Mouse (Mus musculus): ENCODE data around the gene Kpna6. TPM values are rescaled to one million over a fixed set of nuclear protein-coding genes. Genes with fewer than 3 reads are reported as not detected.
A peak's percentile ranks its signal among the peaks of the same experiment; 100 is the strongest.

Gene Kpna6
- polyA plus RNA-seq, 1 experiment from 2014 or later, result 15.3 TPM

- ATAC-seq (ENCODE audit: insufficient number of reproducible peaks, low FRiP score, low TSS enrichment, low read depth), result no peak
- H3K36me3 ChIP-seq, result peaks cover 25% of the 10 kb centered on the region
- peak overlapping the region; percentile 90 for H3K27ac ChIP-seq (replicated peaks)
Measured at GRCm38 (mm10) chr4:129695815-129696157, 23.2 kb upstream of the Kpna6 start.

DNA sequence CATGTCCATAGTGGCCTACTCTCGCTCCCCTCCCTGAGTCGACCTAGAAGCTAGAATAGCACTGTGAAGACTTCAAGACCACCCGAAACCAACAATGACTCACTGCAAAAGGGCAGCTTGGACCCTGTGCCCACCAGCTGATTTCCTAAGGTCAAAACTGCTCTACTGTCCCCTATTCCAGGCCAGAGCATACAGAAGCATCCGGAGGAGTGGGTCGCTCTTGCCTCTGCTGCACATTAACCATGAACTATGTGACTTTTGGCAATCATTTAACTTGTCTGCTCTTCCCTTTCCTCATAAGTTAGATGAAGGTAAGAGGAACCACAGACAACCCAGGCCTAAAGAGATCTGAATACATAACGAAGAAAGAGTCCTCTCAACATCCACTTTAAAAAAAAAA lies 12.0 kb upstream of the Kpna6 start:
- H3K9ac ChIP-seq, result no peak overlapping the region
- H3K4me3 ChIP-seq (replicated peaks), result no peak overlapping the region
- 98% methylated on average over 6 of the region's 6 CpGs for WGBS
- no peaks in the 10 kb centered on the region for H3K4me1 ChIP-seq
- H3K9me3 ChIP-seq (replicated peaks), result no peaks in the 10 kb centered on the region
- peaks cover 90% of the 10 kb centered on the region for H3K36me3 ChIP-seq
- ATAC-seq (ENCODE audit: insufficient number of reproducible peaks, low FRiP score, low TSS enrichment, low read depth), result no peak
- no peak overlapping the region for H3K4me2 ChIP-seq (replicated peaks)
- no peak overlapping the region for H3K27ac ChIP-seq (replicated peaks)
- H3K27me3 ChIP-seq, result no peaks in the 10 kb centered on the region

More at GRCm38 (mm10) chr4:129695815-129696157, 23.2 kb upstream of the Kpna6 start:
- Histone ChIP-seq H3K4me3 (replicated peaks) (peak overlapping the region; percentile 72), H3K9ac (peak overlapping the region; percentile 53), H3K9me3 (replicated peaks) (no peaks in the 10 kb centered on the region), H3K4me1 (peaks cover 20% of the 10 kb centered on the region), H3K4me2 (replicated peaks) (peak overlapping the region; percentile 78), H3K27me3 (no peaks in the 10 kb centered on the region)
- WGBS, result 15% methylated on average over 6 of the region's 6 CpGs

- Histone ChIP-seq H3K4me1 (no peaks in the 10 kb centered on the region), H3K9ac (no peak overlapping the region), H3K36me3 (peaks cover 89% of the 10 kb centered on the region), H3K27ac (replicated peaks) (no peak overlapping the region), H3K27me3 (no peaks in the 10 kb centered on the region), H3K4me3 (replicated peaks) (no peak overlapping the region), H3K4me2 (replicated peaks) (no peak overlapping the region), H3K9me3 (replicated peaks) (no peaks in the 10 kb centered on the region)
- ATAC-seq (ENCODE audit: insufficient number of reproducible peaks, low FRiP score, low TSS enrichment, low read depth), result no peak
- 86% methylated on average over 11 of the region's 11 CpGs for WGBS
Measured at GRCm38 (mm10) chr4:129683901-129684493, 11.4 kb upstream of the Kpna6 start.

GRCm38 (mm10) chr4:129681837-129682236 lies 9.3 kb upstream of the Kpna6 start:
- H3K27me3 ChIP-seq, result no peaks in the 10 kb centered on the region
- no peak for ATAC-seq (ENCODE audit: insufficient number of reproducible peaks, low FRiP score, low TSS enrichment, low read depth)
- no peak overlapping the region for H3K9ac ChIP-seq
- 93% methylated on average over 11 of the region's 11 CpGs for WGBS
- peaks cover 93% of the 10 kb centered on the region for H3K36me3 ChIP-seq
- H3K27ac ChIP-seq (replicated peaks), result no peak overlapping the region
- no peak overlapping the region for H3K4me2 ChIP-seq (replicated peaks)
- H3K4me1 ChIP-seq, result no peaks in the 10 kb centered on the region
- H3K4me3 ChIP-seq (replicated peaks), result no peak overlapping the region
- no peaks in the 10 kb centered on the region for H3K9me3 ChIP-seq (replicated peaks)

DNA sequence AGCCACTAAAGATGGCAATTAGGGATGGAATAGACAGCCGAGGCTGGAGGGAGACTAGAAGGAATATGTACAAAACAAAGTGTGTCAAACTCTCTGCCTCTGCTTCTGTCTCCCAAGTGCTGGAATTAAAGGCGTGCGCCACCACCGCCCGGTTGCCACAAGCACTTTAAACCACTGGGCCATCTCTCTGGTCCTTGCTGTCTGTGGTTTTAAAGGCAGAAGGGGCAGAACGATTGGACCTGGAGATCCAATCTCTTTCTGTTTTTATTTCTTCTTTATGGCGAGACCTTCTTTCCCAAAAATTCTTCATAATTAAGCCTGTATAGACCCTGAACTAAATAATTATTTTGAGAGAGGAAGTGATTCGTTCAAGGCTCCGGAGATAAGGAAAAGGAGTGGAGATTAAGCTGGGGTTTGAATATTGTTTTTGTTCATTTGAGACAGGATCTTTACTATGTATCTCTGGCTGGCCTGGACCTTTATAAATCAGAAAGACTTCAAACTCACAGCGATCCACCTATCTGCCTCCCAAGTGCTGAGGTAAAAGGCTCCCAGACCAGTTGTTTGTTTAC lies 397 bp upstream of the Kpna6 start:
- H3K4me2 ChIP-seq (replicated peaks), result peak overlapping the region; percentile 68
- H3K36me3 ChIP-seq, result peaks cover 21% of the 10 kb centered on the region
- H3K27me3 ChIP-seq, result no peaks in the 10 kb centered on the region
- WGBS, result 6% methylated on average over 10 of the region's 10 CpGs
- H3K4me1 ChIP-seq, result peaks cover 16% of the 10 kb centered on the region
- peak overlapping the region; percentile 78 for H3K27ac ChIP-seq (replicated peaks)
- no peaks in the 10 kb centered on the region for H3K9me3 ChIP-seq (replicated peaks)
- peak; percentile 12; the same call in 1 of the 2 replicates for ATAC-seq (ENCODE audit: insufficient number of reproducible peaks, low FRiP score, low TSS enrichment, low read depth)
- peak overlapping the region; percentile 99 for H3K4me3 ChIP-seq (replicated peaks)
- H3K9ac ChIP-seq, result peak overlapping the region; percentile 97

DNA sequence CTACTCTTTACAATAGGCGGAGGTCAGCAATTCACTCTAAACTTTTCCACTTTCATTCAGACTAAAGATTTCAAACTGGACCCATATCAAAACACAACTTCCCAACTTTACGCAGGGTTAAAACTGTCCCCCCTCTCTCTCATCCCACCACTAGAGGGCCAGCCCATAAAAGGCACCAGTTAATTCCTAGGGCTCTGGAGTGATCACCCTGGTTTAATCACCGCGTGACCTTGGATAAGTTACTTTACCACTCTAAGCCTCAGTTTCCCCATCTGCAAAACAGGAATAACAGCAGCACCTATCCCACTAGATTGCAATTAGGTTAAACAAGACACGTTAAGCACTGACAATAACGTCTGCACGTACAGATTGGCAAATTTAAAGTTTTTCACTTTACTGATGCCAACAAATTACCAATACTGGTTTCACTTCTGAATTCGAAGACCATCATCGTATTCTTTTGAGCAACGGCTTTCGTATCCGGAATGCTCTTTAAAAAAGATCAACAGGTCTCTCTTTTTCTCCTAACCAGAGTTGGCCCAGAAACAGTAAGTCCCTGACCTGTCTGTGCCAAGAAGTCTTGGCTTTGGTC lies 980 bp downstream of the Kpna6 start:
- Histone ChIP-seq H3K4me1 (peaks cover 16% of the 10 kb centered on the region), H3K9me3 (replicated peaks) (no peaks in the 10 kb centered on the region), H3K27me3 (no peaks in the 10 kb centered on the region), H3K9ac (peak overlapping the region; percentile 97), H3K4me2 (replicated peaks) (peak overlapping the region; percentile 68), H3K27ac (replicated peaks) (peak overlapping the region; percentile 93), H3K4me3 (replicated peaks) (peak overlapping the region; percentile 99), H3K36me3 (peaks cover 13% of the 10 kb centered on the region)
- no peak for ATAC-seq (ENCODE audit: insufficient number of reproducible peaks, low FRiP score, low TSS enrichment, low read depth)
- 7% methylated on average over 12 of the region's 12 CpGs for WGBS

DNA sequence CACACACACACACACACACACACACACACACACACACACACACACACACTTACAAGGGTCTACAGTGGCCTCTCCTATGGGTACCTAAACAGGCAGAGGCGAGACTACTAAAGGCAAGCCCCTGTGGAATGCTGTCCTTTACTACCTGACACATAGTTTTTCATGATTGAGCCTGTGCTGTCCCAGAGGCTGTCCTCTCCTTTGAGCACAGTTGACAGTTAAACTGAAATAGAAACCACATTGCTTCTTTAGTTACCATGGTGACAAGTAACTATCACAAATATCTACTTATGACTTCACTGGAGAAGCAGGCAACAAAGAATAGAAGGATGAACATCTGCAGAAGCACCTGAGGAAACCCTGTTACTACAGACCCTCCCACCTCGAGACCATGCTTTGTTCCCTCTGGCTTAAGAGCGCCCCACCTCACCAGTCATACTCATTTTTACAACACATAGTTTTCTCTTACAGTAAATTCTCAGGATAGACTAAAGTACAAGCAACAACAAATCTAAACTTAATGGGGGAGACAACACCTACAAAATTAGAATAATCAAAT lies 10.2 kb downstream of the Kpna6 start:
- H3K36me3 ChIP-seq, result peaks cover 54% of the 10 kb centered on the region
- H3K27ac ChIP-seq (replicated peaks), result no peak overlapping the region
- no peak overlapping the region for H3K4me3 ChIP-seq (replicated peaks)
- 0 out of 2 replicates have a peak, but pooled peaks cover 7% of the 10 kb centered on the region for H3K4me1 ChIP-seq
- no peak overlapping the region for H3K4me2 ChIP-seq (replicated peaks)
- 64% methylated on average over 3 of the region's 3 CpGs for WGBS
- no peak overlapping the region for H3K9ac ChIP-seq
- no peak for ATAC-seq (ENCODE audit: insufficient number of reproducible peaks, low FRiP score, low TSS enrichment, low read depth)
- H3K27me3 ChIP-seq, result no peaks in the 10 kb centered on the region
- H3K9me3 ChIP-seq (replicated peaks), result no peaks in the 10 kb centered on the region

GRCm38 (mm10) chr4:129661584-129661983 lies 11.0 kb downstream of the Kpna6 start:
- Histone ChIP-seq H3K4me2 (replicated peaks) (no peak overlapping the region), H3K9ac (no peak overlapping the region), H3K27ac (replicated peaks) (no peak overlapping the region), H3K27me3 (no peaks in the 10 kb centered on the region), H3K36me3 (peaks cover 58% of the 10 kb centered on the region), H3K4me3 (replicated peaks) (no peak overlapping the region), H3K9me3 (replicated peaks) (no peaks in the 10 kb centered on the region), H3K4me1 (0 out of 2 replicates have a peak, but pooled peaks cover 7% of the 10 kb centered on the region)
- ATAC-seq (ENCODE audit: insufficient number of reproducible peaks, low FRiP score, low TSS enrichment, low read depth), result no peak
- WGBS, result 92% methylated on average over 3 of the region's 3 CpGs

DNA sequence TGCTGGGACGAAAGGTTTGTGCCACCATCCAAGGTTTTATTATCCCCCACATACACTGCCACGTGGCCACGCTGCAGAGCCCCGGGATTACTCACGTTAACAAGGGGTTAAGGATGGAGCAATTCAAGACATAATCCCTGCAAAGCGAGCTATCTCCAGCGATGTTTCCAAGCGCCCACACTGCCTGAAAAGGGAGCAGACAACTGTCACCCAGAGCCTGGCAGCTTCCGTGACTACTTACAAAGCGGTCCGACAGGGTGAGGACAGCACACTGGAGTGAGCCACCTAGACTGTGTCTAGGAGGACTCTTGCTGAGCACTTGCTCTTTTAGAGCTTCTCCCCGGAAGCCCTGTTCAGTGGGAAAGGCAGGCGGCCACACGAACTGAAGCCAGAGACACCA lies 17.8 kb downstream of the Kpna6 start:
- no peak for ATAC-seq (ENCODE audit: insufficient number of reproducible peaks, low FRiP score, low TSS enrichment, low read depth)
- H3K9me3 ChIP-seq (replicated peaks), result no peaks in the 10 kb centered on the region
- H3K9ac ChIP-seq, result no peak overlapping the region
- H3K4me2 ChIP-seq (replicated peaks), result no peak overlapping the region
- H3K4me3 ChIP-seq (replicated peaks), result no peak overlapping the region
- no peak overlapping the region for H3K27ac ChIP-seq (replicated peaks)
- no peaks in the 10 kb centered on the region for H3K4me1 ChIP-seq
- H3K36me3 ChIP-seq, result peaks cover 92% of the 10 kb centered on the region
- H3K27me3 ChIP-seq, result no peaks in the 10 kb centered on the region
- WGBS, result 89% methylated on average over 14 of the region's 14 CpGs

DNA sequence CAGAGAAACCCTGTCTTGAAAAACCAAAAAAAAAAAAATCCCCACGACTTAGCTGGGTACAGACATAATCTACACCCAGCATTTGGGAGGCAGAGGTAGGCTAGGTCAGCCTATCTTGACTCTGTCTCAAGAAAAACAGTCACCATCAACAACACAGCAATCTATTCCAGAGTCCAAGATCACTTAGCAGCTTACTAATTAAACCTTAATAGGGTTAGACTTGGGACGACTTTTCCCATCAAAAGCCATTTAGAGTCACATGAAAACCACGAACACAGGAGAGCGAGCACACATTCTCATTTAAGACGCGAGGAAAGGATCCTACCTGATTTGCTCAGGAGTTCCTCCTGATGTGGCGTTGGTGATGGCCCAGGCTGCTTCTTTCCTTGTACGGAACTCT lies 22.2 kb downstream of the Kpna6 start:
- H3K9me3 ChIP-seq (replicated peaks), result no peaks in the 10 kb centered on the region
- no peak overlapping the region for H3K9ac ChIP-seq
- no peak overlapping the region for H3K27ac ChIP-seq (replicated peaks)
- no peaks in the 10 kb centered on the region for H3K27me3 ChIP-seq
- no peak overlapping the region for H3K4me2 ChIP-seq (replicated peaks)
- H3K36me3 ChIP-seq, result peaks cover 95% of the 10 kb centered on the region
- no peak overlapping the region for H3K4me3 ChIP-seq (replicated peaks)
- 93% methylated on average over 8 of the region's 8 CpGs for WGBS
- no peaks in the 10 kb centered on the region for H3K4me1 ChIP-seq
- no peak for ATAC-seq (ENCODE audit: insufficient number of reproducible peaks, low FRiP score, low TSS enrichment, low read depth)

DNA sequence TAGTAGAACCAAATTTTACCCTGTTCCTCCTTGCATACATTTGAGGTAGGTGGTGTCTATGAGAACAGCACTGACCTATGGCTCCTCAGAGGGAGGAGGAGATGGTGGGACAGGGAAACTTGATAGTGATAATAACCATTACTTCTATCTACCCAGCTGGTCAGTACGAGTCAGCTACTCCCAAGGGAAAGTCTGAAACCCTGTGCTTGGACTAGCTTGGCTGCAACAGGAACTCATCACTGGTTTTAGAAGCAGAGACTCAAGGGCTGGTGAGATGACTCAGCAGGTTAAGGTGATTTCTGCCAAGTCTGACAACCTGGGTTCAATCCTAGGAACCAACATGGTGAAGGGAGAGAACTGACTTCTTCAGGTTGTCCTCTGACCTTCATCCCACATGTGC lies 23.9 kb downstream of the Kpna6 start:
- H3K4me2 ChIP-seq (replicated peaks), result no peak overlapping the region
- no peak overlapping the region for H3K27ac ChIP-seq (replicated peaks)
- H3K27me3 ChIP-seq, result no peaks in the 10 kb centered on the region
- H3K4me1 ChIP-seq, result no peaks in the 10 kb centered on the region
- no peak overlapping the region for H3K9ac ChIP-seq
- 62% methylated on average over 1 of the region's 1 CpGs for WGBS
- no peak for ATAC-seq (ENCODE audit: insufficient number of reproducible peaks, low FRiP score, low TSS enrichment, low read depth)
- no peaks in the 10 kb centered on the region for H3K9me3 ChIP-seq (replicated peaks)
- H3K4me3 ChIP-seq (replicated peaks), result no peak overlapping the region
- peaks cover 89% of the 10 kb centered on the region for H3K36me3 ChIP-seq
